Mouse (Mus musculus): ENCODE measurements around the gene Krt10.

Krt10 gene

DNA sequence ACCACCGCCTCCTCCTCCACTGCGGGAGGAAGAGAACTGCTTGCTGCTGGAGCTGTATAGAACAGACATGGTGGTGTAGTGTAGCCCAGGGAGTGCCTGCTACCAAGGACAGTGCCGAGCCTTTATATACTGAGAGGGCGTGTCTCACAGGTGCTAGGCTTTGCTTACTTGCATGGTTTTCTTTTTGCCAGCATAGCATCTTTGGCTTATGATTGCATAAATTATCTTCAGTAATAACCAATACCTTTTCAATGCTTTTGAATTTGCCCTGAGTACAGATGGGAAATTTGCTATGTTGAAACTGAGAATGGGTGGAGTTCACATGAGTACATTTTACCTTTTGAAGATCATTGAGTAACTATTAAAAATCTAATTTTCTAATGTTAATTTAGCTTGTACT, at the start of gene Krt10:
TSS of gene Krt10 (minus strand) at position 101 of the 400 bp plus-strand sequence.
- WGBS, result 80% methylated on average over 4 of the region's 4 CpGs

DNA sequence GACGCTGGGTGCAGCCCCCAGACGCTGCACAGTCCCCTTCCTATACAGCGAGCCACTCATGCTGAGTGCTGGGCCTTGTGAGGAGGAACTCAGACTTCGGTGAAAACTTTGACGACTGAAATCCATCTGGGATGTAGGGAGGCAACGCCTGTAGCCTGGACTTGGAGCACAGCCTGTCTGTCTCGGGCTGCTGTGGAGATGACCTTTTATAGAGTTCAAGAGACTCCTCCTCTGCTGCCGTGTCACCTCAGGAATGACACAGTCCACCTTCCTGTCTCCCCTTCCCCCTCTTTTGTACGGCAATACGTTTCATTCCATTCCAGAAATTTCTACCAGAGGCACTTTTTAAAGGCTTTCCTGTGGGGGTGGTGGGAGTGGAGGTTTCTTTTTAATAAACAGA, 48.8 kb upstream of the Krt10 start, which contains the start of gene Krt20:
TSS of gene Krt20 (minus strand) at position 179 of the 400 bp plus-strand sequence.
- WGBS, result 66% methylated on average over 10 of the region's 10 CpGs

DNA sequence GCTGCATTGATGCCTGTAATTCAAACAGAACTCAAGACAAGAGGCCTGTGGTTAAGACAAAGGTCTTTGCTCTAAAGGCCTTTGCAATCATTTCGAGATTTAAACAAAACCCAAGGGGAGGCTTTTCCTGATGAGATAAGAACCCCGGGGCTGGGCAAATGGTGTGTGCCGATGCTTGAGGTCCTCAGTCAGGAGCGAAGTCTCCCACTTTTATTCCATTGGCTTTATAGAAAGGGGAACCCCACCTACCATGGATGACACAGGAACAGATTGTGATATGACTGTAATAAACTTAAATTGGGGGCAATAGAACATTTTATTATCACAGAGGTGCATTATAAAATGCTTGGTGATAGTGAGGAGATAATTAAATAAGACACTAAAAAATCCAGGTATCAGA, 47.5 kb upstream of the Krt10 start:
- WGBS, result 60% methylated on average over 4 of the region's 4 CpGs

DNA sequence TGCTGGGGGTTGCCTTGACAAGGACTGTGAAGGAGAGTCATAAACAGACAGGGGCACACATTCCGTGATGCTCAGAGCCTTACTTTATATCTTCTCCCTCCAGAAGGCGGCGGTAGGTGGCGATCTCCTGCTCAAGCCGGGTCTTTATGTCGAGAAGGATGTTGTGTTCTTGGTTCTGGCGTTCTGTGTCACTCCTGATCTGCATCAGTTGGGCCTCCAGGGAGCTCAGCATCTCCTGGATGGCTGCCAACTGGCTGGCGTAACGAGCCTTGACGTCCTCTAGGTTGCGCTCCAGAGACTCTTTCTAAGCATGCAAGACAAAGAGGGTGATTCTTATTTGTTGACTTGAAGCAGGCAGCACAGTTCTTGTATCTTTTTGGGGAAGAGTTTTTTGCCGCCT, 41.5 kb upstream of the Krt10 start:
- 44% methylated on average over 12 of the region's 12 CpGs for WGBS

DNA sequence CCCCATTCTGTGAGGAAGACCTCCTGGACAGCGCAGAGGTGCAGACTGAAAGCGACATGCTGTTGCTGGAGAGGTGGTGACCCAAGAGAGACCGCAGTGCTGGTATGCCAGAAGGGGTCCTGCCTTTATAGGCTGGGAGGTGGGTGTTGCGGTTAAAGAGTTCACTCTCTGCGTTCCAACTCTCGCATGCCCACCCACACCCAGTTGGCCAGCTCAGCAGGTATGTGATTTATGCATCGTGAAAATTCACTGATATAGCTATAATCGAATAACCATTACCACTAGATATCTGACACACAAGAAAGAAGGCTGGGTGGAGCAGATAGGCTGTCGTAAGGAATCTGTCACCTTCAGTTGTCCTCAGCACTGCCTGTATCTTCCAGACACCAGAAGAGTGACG, 33.0 kb upstream of the Krt10 start, which contains the start of gene Krt12:
TSS of gene Krt12 (minus strand) at position 101 of the 400 bp plus-strand sequence.
- WGBS, result 70% methylated on average over 10 of the region's 10 CpGs

DNA sequence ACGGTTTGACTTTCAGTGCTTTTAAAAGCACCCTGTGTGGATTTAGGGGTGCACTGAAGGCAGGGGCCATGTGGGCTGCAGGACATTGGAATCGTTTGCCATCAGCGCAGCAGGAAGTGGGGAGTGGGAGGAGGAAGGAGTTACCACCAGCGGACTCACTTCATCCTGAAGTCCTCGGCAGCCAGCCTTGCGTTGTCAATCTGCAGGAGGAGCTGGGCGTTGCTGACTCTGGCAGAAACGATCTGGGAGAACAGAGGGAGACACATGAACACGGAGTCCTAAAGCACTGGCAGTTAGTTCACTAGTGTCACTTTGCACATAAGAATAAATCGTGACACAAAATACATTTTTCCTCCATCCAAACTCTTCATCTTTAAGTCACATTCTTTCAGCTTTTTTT, 31.4 kb upstream of the Krt10 start:
- 24% methylated on average over 10 of the region's 10 CpGs for WGBS

DNA sequence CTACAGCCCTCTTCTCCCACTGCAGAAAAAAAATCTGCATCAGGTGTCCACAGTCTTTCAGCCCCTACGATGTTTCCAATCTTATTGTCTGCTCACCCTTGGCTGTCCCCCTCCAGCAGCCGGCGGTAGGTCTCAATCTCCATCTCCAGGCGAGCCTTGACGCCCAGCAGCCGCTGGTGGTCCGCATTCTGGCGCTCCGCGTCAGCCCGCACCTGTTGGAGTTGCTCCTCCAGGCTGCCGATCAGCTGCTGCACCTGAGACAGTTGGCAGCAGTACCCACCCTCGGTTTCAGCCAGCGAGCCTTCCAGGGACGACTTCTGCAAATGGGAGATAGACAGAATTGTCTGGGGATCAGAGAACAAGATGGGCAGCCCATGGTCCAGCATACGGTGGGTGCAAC, 28.7 kb upstream of the Krt10 start:
- WGBS, result 57% methylated on average over 16 of the region's 16 CpGs

DNA sequence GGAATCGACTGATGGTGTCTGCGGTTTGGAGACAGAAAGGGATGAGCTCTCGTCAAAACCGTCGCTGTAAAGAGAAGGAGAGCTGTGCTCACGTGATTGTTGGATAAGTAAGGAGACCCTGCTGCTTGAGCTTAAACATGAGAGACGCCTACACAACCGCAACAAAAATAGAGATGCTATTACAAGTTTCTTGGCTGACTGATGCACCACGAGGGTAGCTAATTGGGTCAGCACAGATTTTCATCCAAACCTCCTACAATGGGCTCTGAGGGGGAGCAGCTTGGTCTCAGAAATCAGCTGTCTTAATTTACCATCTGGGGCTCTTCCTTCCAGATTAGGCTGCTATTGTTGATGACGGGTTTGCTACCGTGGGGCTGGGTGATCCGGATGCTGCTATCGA, 27.7 kb upstream of the Krt10 start:
- WGBS, result 34% methylated on average over 13 of the region's 13 CpGs

DNA sequence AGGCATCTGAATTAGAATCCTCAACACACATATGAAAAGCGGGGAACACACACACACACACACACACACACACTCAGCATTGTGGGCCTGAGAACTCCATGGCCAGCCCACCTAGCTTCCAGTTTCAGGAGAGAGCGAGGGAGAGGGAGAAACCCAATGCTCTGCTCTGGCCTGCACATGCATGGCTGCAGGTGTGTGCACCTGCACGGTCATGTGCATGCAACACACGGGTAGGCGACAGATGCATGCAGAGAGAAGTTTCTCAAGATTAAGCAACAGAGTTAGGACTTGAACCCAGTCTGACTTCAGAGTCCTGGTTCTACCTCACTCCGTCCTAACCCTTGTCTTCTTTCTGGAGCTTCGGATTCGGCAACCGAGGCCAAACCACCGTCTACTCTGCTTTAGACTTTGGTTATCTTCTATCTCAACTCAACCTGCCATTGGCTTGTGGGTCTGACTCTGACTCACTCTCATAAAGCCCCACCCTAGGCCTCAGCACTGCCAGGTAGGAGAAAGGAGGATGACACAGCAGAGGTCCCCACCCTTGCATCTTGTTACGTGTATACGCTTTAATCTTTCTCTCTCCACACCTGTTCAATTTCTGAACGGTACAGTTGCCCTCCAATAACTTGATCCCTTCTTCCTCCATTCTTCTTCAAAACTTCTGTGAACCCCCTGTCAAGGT, 25.4 kb upstream of the Krt10 start:
- 95% methylated on average over 13 of the region's 13 CpGs for WGBS

DNA sequence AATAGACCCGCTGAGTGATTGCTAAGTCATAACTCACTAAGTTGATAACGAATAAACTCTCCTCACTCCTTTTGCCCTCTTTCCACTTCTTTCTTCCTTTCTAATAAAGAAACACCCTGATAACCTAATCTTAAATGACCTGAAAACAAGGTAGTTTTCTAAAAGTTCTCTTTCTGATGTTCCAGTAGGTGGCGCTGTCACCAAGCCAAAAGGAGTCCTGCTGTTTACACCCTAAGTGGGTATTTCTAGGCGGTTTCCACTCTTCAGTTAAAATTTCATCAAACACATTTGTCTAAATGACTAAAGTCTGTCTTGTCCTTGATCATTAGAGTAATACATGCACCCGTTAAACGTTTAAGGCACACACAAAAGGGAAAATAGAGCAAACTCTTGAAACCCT, 24.1 kb upstream of the Krt10 start:
- WGBS, result 22% methylated on average over 6 of the region's 6 CpGs

DNA sequence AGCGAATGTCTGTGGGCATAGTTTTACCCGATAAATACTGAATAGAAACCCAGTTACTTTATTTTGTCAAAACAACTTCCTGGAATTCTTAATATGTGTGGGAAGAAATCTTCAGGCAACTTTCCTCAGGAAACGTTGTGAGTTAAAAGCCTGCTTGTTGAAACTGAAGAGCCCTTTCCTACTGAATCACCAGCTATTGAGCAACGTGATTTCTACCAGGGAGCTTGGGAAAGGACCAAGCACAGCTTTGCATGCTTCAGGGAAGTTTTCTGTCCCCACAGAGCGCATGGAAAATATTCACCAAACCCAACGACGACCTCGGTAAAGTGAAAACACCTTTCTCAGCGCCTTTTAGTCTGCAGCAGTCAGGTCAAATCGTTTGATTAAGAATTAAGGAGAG, 17.0 kb upstream of the Krt10 start:
- WGBS, result 73% methylated on average over 10 of the region's 10 CpGs

DNA sequence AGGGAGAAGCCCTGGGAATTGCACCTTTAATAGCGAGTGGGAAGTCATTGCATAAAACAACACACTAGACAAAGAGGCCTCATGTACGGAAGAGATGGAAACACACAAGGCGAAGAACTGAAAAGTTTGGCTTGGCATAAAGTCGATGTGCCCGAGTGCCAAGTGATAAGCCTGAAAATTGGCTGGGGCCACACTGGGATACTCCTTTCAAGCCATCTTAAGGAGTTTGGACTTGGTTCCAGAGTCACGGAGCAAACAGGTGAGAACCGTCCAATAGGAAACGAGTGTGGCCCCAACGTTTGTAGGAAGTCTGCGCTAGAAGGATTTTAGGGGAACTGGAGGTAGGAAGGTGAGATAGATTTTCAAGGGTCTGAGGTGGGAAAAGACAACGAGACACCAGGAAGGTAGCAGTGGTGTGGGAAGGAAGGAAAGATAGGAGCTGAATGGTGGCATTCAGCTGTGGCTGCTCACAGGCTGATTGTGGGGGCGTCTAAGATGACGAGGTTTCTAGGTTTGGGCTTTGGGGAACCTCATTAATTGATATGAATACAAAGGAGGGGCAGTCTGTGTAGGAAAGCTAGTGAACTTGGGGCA, 10.9 kb upstream of the Krt10 start:
- WGBS, result 84% methylated on average over 13 of the region's 13 CpGs

DNA sequence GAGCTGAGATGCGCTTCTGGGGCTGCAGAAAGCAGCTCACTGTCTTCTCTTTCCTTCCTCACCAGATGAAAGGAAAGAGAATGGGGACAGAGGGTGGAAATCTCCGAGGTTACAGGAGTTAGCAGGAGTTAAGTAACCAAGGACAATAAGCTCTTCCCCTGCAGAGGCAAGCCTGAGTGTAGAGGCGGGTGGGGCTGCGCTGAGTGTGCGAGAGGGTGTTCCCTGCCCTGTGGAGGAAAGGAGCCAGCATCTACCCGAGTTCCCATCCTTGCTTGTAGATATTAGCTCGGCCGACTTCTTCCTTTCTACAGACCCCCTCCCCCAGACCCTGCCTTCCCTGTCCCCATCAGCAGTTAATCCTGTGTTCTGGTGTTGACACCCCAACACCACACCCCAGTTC, 9.7 kb upstream of the Krt10 start:
- 46% methylated on average over 8 of the region's 8 CpGs for WGBS

DNA sequence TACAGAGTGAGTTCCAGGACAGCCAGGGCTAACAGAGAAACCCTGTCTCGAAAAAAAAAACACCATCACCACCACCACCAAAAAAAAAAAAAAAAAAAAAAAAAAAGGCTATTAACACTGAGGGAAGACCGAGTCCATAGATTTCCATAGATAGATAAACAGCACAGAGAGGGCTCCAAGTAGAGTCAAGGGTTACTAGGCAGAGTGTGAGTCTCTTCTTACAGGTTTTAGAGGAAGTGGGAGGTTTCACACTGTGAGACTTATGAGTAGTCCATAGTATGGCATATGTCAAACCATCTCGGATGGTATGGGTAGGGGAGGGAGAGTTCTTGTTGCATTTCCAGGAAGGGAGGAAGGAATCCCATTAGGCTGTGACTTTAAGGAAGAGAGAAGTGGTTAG, 8.9 kb upstream of the Krt10 start:
- WGBS, result 79% methylated on average over 3 of the region's 3 CpGs

DNA sequence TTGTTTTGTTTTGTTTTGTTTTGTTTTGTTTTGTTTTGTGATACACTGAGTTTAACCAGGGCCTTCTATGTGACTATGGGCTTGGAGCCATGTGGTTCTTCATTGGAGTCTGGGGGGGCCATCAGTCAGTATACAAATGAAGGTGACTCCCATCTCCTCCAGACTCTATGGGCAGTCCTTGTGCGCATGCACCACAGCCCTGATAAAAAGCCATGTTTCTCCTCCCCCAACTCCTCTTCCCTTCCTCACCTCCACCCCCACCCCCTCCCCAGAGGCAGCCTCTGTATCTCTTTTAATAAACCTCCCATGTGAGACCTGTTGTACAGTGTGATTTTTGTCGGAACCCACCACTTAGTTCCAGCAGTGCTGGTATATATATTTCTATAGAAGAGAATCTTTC, 7.5 kb upstream of the Krt10 start:
- WGBS, result 64% methylated on average over 2 of the region's 2 CpGs

DNA sequence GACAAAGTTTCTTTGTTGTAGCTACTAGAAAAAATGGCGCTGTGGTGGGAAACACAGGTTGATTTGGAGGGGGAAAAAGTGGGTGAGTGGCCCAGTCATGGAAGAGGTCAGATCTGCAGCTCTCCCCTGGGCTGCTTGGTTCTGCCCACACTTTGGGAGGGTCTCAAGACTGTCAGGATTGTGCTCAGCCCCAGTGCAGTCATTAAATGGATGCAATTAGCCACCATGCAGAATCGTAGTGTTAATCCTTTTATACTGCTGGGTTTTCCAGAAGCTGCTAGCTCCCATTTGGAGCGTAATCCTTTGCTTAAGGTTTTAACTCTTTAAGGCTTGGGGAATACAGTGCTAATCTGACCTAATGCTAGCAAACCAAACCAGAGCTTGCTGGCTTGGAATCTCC, 6.9 kb upstream of the Krt10 start:
- WGBS, result 48% methylated on average over 3 of the region's 3 CpGs

DNA sequence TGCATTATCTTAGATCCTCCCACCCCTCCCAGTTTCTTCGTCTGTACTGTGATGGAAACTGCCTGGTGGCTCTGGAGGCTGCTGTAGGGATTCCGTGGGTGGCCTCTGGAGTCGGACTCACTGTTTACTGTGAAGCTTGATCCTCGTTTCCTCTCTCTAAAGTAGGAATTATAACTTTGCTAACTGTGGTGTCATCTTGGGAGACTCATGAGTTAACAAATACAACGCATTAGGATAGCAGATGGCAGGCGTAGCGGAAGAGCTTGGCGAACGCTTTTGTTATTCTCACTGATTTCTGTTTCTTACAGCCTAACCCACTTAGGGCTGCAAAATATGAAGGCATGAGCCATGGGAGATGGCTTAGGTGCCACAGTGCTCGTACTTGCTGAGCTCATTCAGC, 3.3 kb upstream of the Krt10 start:
- WGBS, result 46% methylated on average over 10 of the region's 10 CpGs

DNA sequence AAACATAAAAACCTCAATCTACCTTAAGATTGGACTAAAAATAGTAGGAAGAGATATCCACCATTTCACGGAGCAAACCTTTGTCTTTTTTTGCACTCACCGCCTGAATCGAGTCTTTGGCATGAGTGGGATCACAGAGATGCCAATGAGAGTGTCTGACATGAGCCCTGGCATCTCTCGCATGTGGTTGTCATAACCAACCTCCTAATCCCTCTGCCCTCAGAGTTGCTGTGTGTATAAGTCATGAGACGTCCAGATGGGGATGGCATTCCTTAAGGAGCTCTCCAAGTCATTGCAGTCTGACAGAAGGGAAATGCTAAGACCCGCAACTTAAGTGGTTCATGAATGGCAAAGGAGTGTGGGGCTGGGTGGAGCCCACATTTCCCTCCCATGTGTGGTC, 2.2 kb upstream of the Krt10 start:
- 60% methylated on average over 6 of the region's 6 CpGs for WGBS

DNA sequence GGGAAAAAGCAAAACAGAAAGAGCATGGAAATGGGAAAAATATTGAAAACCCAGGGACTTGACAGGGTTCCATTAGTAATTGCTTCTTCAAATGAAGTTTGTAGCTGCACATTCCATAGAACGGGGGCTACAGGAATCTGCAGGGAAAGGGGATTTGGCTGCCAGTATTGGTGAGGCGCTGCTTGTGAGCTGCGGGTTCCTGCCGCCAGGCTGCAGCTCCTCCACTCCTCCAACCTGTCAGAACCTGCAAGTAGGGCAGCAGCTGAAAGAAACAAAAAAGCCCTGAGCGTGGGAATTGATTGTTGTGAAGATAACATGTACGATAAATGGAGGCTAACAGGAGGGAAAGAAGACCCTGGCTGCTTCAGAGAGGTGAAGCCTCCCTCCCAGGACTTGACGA, 1.7 kb upstream of the Krt10 start:
- 53% methylated on average over 7 of the region's 7 CpGs for whole genome bisulfite sequencing

DNA sequence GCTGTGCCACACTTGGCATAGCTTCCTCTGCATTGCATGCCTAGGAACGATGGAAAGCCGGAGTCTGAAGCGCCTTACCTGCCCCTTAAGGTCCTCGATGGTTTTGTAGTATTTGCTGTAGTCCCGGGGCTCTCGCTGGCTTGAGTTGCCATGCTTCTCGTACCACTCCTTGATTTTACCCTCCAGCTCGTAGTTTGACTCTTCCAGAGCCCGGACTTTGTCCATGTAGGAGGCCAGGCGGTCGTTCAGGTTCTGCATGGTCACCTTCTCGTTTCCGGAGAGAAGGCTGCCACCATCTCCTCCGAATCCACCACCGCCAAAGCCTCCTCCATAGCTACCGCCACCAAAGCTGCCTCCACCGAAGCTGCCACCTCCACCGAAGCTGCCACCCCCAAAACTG, 503 bp downstream of the Krt10 start:
- 92% methylated on average over 18 of the region's 18 CpGs for WGBS

DNA sequence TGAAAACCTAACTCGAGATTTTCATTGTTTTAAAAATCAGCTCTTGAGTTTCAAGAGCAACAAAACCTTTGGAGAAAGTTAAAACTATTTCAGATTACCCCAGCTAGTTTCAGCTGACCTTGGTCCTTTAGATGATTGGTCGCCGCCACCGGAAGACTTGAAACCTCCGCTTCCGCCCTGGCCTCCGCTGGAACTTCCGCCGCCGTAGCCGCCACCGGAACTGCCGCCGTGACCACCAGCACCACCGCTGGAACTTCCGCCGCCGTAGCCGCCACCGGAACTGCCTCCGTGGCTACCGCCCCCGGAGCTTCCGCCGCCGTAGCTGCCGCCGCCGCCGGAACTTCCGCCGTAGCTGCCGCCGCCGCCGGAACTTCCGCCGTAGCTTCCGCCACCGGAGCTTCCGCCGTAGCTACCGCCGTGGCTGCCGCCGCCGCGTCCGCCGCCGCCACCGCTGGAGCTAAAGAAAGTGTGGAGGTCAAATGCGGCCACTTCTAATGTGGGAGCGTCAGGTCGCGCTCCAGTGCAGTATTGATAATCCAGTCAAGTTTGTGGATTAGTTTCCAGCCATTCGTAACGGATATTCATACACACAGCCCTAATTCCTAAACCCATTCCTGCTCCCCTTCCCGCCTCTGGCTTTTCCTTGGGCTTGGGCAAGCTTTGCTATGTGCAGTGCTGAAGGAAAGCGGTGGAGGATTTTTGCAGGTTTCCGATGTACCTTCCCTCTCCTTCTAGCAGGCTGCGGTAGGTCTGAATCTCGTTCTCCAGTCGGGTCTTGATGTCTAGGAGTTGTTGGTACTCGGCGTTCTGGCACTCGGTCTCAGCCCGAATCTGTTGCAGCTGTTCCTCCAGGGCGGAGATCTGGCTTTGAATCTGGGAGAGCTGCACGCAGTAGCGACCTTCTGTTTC, 3.1 kb downstream of the Krt10 start:
- WGBS, result 1% methylated on average over 71 of the region's 71 CpGs

DNA sequence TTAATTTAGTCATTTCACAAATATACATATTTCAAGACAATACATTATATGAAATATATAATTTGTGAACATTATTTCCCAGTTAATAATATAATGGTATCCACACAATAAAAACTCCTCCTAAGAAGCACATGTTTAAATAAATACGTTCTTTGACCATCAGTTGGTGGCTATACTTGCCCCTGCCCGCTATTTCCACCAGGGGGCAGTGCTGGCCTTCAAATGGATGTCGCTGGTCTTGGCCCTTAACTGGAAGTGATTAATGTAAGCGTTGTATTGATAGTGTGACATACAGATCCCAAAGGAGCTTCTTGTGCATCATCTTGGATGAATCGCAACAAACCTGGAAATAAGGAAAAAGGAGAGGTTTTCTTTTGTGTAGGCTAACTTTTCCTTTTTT, 9.6 kb downstream of the Krt10 start:
- 7% methylated on average over 5 of the region's 5 CpGs for WGBS

DNA sequence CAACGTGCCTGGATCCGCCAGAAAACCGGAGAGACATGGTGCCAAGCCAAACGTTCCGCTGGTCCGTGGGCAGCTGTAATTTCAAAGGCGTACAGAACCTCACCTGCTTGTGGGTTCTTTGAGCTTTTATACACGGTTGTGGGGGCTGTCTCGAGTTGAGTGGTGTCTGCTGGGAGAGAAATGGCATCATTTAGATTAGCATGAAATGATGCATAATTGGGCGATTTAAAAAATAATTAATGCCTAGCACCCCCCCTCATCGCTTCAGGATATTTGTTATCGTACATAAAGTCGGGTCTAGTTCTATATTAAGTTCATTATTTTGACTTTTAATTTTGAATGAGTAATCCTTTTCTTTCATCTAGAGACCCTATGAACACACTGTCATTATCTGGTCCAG, 14.4 kb downstream of the Krt10 start, which contains the start of gene Krt28:
TSS of gene Krt28 (minus strand) at position 101 of the 400 bp plus-strand sequence.
- WGBS, result 80% methylated on average over 13 of the region's 13 CpGs

Data from cerebral cortex, adult 2 months (tissue).